Mouse (Mus musculus): ENCODE data around the gene Gm14124.
"Not testable (repeated sequence)": the region's sequence is repeated elsewhere in the genome, so short reads cannot be mapped to it uniquely, and the experiment has no call there.

The Gm14124 gene

DNA sequence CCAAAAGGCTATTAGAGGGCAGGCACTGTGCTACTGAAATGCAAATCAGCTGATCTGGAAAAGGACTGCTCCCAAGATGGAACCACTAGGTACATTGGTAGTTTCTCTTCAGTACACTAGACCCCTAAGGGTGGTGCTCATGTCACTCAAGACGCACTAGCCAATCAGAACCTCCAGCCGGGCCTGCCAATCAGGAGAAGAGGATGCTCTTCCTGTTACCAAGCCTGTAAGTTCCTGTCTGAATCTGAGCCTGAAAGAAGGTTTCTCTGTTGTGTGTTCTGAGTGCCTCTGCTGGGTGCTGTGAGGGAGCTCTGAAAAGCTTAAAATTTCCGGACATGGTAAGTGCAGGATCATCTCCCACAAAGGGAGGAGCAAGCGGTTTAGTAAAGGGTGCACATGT, at the start of gene Gm14124:
Gene Gm14124, plus strand, starts transcription at position 227 of the 400 bp plus-strand sequence.
- not testable (repeated sequence) for DNase-seq (ENCODE audit: low spot score in 2 of 2)

DNA sequence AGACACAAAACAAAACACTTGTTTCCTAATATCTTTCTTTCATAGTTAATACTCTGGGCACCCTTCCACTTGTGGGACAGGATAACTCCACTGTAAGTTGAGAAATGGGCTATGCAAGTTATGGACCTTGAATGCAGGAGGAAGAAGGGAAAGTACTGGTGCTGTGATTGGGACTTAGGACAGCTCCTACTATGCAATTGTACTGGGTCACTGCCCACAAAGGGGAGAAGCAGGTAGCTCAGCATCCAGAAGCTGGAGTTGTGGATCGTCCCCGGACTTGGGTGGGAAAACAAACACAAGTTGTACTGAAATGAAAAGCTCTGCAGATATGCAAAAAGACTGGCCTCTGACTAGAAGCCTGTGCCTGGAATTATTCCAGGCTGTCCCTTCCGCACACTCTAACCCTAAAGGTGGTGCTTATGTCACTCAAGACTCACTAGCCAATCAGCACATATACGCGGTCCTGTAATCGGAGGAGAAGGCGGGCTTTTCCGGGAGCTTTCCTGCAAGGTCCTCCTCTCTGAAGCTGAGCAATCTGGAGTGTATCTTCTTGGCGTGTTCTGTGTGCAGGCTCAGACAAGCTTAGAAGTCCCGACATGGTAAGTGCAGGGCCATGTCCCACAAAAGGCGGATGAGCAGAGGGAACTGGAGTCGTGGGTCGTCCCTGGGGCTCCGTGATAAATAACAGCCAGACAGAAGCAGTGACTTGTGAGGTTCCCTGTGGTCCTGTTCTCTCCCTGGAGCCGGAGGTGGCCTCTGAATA, 39.5 kb upstream of the Gm14124 start, which contains the start of gene Zfp937:
Gene Zfp937, plus strand, starts transcription at position 474 of the 763 bp plus-strand sequence.
- peak; percentile 87 to 88 for DNase-seq (ENCODE audit: low spot score in 2 of 2)

DNA sequence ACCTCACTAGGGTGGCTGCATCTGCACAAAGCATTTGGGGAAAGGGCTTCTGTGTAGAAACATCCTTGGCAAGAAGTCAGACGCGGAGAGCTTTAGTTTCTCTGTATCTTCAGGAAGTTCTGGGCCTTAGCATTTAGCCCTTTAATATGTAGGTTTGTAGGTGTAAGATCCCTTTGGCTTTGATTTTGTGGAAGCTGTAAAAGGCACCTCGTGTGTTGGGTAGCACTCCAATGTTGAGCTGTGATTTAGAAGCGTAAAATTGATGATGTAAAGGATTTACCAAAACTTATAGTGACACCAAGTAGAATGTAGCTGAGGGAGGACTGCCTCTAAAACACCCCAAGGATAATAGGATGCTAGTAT, 39.0 kb upstream of the Gm14124 start:
- DNase-seq (ENCODE audit: low spot score in 2 of 2), result not testable (repeated sequence)

DNA sequence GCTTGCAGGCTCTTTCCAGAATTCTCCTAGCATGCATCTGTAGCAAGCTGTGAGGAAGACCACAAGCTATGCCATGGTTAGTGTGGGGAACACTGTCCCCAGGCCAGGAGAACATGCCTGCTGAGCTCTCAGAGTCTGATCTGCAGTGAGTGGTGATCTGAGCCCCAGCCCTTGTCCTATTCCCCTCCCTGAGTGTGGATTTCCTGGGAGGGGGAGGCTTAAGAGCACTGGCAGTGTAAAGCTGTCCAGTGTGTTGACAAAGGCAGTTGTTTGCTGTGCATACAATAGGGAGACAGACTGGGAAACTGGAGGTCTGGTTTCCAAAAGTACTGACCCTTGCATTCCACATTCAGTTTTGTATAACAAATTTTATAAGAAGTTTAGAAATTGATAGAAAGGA, 34.1 kb upstream of the Gm14124 start:
- DNase-seq (ENCODE audit: low spot score in 2 of 2), result not testable (repeated sequence)

DNA sequence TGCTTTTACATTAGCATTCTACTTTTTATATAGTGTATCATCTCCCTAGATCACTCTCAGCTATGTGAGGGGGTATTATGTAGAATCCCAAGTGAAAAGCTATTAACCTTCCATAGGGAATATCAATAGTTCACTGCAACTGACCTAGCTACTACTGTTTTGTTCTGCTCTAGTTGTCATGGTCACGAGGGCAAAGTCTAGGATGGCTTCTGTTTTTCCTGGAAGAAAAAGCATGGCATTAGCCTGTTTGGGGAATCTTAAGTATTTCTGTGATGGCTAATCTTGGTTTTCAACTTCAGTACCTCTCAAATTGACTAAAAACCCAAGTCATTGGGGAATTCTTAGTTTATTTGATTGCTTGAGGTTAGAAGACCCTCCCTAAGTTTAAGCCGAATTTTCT, 14.1 kb upstream of the Gm14124 start:
- DNase-seq (ENCODE audit: low spot score in 2 of 2), result no peak

DNA sequence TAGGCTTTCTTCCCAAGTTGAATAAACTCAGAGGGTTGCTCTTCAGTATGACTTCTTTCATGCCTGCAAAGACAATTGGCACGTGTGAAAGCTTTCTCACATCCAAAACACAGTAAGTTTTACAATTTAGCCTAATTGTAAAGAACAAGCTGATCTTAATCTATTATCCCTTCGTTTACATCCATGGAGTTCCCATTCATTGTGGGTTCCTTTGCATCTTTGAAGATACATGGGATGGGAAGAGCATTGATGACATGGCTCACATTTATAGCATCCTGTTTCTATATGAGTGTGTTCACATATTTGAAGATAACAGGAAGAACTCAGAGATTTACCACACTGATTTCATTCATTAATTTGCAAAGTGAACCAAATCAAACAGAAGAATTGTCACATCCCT, 1.8 kb upstream of the Gm14124 start, which contains the start of gene Gm21994:
Gene Gm21994, minus strand, starts transcription at position 101 of the 400 bp plus-strand sequence.
- not testable (repeated sequence) for DNase-seq (ENCODE audit: low spot score in 2 of 2)

DNA sequence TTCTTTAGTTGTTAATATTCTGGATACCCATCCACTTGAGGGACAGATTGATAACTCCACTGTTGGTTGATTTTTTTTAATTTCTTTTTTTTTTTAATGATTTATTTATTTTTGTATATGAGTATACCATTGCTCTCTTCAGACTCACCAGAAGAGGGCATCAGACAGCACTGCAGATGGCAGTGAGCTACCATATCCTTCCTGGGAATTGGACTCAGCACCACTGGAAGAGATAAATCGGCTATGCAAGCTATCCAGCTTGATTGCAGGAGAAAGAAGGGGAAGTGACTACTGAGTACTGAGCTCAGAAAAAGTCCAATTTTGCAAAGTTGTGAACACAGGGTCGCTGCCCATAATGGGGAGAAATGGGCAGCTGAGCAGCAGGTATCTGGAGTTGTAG, 456 bp upstream of the Gm14124 start:
- DNase-seq (ENCODE audit: low spot score in 2 of 2), result not testable (repeated sequence)

DNA sequence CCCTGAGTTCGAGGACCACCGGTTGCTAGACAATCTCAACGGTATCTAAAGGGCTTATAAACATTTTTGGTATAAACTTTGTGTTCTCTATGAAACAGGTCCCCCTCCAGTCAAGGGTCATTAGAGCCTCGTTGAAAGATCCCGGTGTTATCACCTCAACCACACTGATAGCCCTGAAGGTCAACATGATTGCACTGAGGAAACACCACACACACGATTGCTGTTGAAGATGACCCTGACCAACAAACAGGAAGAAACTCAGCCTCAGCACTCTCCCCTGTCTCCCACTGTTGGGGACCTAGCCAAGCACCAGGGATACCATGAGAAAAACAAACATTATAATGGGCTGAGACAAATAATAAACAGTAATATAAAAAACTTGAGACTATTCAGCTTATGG, 36.4 kb downstream of the Gm14124 start:
- no peak for DNase-seq (ENCODE audit: low spot score in 2 of 2)

DNA sequence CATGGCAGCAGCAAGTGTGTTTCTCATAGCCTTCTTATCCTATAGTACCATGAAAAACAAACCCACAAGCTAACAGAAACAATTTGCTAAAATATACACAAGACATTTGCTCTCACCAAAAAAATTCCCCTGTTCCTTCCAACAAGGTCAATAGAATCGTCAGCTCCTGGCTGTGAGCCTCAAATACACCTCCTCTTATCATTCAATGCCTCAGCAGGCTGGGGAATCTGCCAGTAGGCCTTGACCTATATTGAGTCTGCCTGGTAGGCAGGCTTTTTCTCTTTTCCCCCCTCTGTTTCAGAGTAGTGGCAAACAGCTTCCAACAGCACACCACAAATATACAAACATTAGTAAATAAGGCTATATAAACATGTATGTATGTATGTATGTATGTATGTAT, 41.8 kb downstream of the Gm14124 start:
- peak in 1 of 2 experiments; percentile 8 for DNase-seq (ENCODE audit: low spot score in 2 of 2)

DNA sequence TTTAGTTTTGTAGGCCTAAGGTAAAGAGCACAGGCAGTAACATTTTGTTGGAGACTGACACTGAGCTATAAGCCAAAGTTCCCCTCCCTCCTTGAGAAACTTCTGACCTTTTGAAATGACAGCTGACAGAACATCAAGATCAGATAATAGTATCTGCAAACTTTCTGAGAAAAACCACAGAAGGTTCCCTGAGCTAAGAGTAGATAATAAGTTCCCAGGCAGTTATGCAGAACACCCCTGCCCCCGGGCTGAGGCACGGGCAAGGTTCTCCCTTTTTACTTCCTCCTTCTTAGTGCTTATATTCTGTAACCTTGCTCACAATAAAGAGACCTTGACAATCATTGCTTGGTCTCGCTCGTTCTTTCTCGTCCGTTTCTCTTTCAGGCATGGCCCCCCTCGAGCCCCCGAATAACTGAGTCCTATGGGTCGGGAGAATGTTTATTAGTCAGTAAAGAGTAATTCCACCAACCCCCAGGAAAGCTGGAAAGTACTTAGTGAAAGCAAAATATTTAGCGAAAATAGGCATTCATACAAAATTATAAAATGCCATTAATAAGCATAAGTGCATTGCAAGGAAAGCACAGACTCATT, 50.0 kb downstream of the Gm14124 start:
- DNase-seq (ENCODE audit: low spot score in 2 of 2), result no peak

DNA sequence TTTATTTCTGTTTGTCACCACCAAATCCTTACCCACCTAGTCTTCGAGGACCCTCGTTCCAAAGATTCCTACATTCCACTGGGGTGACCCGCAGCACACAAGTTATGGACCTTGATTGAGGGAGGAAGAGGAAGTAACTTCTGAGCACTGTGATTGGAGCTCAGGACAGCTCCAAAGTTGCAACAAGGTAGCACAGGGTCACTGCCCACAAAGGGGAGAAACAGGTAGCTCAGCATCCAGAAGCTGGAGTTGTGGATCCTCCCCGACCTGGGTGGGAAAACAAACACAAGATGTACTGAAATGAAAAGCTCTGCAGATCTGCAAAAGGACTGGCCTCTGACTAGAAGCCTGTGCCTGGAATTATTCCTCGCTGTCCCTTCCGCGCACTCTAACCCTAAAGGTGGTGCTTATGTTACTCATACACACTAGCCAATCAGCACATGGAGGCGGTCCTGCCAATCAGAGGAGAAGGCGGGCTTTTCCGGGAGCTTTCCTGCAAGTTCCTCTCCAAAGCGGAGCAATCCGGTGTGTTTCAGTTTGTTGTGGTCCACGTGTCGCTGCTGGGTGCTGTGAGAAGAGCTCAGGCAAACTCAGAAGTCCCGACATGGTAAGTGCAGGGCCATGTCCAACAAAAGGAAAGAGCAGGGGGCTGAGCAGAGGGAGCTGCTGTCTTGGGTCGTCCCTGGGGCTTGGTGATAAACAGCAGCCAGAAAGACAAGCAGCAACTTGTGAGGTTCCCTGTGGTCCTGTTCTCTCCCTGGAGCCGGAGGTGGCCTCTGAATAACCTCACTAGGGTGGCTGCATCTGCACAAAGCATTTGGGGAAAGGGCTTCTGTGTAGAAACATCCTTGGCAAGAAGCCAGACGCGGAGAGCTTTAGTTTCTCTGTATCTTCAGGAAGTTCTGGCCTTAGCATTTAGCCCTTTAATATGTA, 53.9 kb downstream of the Gm14124 start:
- DNase-seq (ENCODE audit: low spot score in 2 of 2), result peak; percentile 92 to 94

DNA sequence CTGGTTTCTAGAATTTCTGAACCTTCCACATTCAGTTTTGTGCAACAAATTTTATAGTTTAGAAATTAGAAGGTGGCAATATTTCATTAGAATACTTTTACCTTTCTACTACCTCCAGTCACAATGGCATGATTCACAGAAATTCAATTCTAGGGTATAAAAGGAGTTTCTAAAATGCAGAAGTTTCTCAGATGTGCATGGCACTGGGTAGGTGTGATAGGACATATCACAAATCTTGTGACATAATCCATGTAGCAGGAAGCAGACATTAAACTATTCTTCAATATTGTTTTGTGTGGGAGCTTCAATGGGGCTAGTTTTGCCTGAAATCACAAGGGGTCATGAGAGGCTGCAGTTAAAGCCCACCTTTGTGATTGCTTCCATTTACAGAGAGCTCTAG, 58.8 kb downstream of the Gm14124 start:
- no peak for DNase-seq (ENCODE audit: low spot score in 2 of 2)

DNA sequence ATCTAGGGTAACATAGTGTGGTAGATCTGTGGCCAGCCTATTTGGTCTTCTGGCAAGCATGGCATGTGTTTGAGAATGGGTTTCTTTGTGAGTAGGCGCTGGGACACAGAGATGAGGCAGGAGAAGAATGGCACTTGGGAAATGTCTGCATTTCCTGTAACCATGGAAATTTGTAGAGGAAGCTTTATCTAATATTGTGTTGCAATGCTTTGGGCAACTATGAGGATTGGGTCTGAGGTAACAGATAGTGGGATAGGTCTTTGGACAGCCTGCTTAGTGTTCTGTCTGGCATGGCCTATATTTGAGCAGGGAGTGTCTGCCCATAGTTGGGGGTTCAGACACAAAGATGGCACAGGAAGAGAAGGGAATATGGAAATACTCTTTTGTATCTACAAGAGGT, 61.7 kb downstream of the Gm14124 start:
- DNase-seq (ENCODE audit: low spot score in 2 of 2), result no peak

Measured in heart, adult 9 months (tissue).